Mouse (Mus musculus) liver, postnatal 0 days (tissue): Measurements from ENCODE around the gene Ptx3.

Source experiments
- CTCF ChIP-seq: sonication (generic); IDR thresholded peaks from 2 replicates; pipeline ENCODE4 v1.5.1; 2016; ENCODE audit warnings: antibody characterized with exemption, low read depth
- EP300 ChIP-seq: IDR thresholded peaks from 2 replicates; pipeline ENCODE4 v1.6.1; 2016; ENCODE audit warnings: antibody characterized with exemption, low read depth, mild to moderate bottlenecking

DNA sequence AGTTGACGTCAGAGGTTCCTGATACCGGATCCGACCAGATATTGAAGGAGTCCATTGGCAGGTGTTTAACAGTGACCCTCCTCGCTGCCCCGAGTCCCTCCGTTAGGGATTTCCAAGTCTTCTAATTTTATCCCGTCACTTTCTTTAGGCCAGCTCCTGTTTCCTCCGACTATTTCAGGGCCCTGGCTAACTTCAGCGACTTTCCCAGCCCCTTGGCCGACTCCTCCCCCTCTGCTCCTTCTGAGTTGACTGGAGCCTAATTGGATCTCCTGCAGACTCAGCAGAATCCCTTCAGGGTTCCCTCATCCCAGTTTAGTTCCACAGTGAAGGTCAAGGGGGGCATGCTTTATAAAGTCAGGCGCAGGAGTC lies 1.5 kb downstream of the Ptx3 start:
- TF ChIP-seq CTCF (no peak), EP300 (no peak)
